Mouse (Mus musculus): Measurements from ENCODE around the gene 7530416G11Rik. TPM values are rescaled to one million over a fixed set of nuclear protein-coding genes. Genes with fewer than 3 reads are reported as not detected.
A peak's percentile ranks its signal among the peaks of the same experiment; 100 is the strongest.

7530416G11Rik gene
- total RNA-seq, 2 experiments from 2014 or later, result not detected

DNA sequence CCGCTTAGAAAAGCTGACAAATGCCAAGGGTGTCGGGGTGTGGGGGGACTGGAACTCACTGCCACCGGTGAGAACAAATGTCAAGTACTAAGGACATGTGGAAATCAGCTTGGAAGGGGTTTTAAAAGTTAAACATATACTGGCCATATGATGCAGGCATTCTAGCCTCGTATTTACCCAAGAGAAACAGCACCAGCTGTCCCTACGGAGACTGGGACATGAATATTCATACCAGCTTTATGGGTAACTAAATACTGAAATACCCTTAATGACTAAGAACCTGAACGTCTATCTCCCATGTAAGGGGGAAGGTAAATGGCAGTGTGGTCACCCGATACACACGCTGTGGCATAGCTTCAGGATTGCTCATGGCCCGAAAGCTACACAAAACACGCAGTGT, 14.1 kb downstream of the 7530416G11Rik start:
- intact Hi-C loops (cut with DNase I), result no loop called here
- no peak for DNase-seq (ENCODE audit: low spot score in 2 of 2)

- intact Hi-C loops (cut with DNase I), result no loop called here
These were observed 22.4 kb downstream of the 7530416G11Rik start for GRCm38 (mm10) chr15:85480630-85481029.

DNA sequence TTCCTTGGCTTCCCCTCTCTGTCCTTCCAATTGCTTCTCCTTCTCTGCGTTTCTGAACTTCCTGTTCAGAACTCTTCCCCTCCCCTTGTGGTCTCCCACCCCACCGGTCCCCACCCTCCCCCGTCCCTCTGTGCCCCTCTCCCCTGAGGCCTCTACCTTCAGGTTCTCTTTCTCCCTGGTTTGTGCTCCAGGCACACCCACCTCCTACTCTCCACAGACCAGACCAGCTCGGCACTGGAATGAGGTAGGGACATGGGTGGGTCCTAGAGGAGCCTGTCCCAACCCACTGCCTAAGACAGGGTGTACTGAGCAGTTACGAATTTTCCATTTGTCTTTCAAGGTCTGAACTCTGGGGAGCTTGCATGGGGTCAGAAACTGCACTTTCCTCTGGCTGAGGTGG, 23.1 kb downstream of the 7530416G11Rik start:
- intact Hi-C loops (cut with DNase I), result loop anchor here (5.0 kb wide), 1 partner anchor 102 kb away; the partner anchor contains the start of gene Wnt7b
- no peak for DNase-seq (ENCODE audit: low spot score in 2 of 2)

More at GRCm38 (mm10) chr15:85480630-85481029, 22.4 kb downstream of the 7530416G11Rik start:
- DNase-seq (ENCODE audit: low spot score in 2 of 2), result no peak

DNA sequence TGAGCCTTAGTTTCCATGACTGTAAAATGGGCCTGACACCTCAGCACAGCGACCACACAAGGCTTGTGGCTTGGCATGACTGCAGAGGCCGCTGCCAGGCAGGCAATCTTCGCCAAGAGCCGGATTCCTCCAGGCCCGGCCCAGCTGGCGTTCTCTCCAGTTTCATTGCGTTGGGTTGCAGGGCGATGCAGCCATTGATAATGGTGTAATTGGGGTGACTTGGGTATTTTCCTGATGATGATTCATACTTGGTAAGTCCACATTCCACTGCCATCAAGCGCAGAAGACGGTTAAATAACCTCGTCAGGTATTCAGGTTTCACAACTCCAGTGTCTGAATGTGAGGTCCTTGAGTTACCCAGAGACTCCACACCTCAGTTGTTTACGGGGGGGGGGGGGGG, 23.7 kb downstream of the 7530416G11Rik start:
- no peak for DNase-seq (ENCODE audit: low spot score in 2 of 2)
- intact Hi-C loops (cut with DNase I), result loop anchor here (5.0 kb wide), 1 partner anchor 103 kb away; the partner anchor contains the start of gene Wnt7b

- intact Hi-C loops (cut with DNase I), result loop anchor here (5.0 kb wide), 1 partner anchor 105 kb away; the partner anchor contains the start of gene Wnt7b
These were observed 25.4 kb downstream of the 7530416G11Rik start for GRCm38 (mm10) chr15:85477584-85477983.

GRCm38 (mm10) chr15:85474697-85475096, 28.3 kb downstream of the 7530416G11Rik start:
- intact Hi-C loops (cut with DNase I), result loop anchor here (5.0 kb wide), 2 partner anchors 108 to 157 kb away; partner anchors contain the start of gene Wnt7b
- no peak for DNase-seq (ENCODE audit: low spot score in 2 of 2)

More at GRCm38 (mm10) chr15:85477584-85477983, 25.4 kb downstream of the 7530416G11Rik start:
- no peak for DNase-seq (ENCODE audit: low spot score in 2 of 2)

DNA sequence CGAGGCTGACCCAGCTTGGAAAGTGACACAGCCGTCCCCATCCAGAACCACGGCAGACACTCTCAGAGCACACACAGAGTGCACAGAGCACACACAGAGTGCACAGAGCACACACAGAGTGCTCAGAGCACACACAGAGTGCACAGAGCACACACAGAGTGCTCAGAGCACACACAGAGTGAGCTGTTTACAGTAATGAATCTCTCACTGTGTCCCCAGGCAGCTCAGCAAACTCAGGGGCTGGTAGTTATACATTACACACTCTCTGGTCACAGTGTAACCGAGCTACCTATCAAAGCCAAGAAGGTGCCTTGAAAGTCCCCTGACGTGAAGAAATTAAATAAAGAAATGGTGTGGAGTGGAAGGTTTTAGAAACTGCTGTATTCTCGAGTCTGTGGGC, 33.6 kb downstream of the 7530416G11Rik start:
- intact Hi-C loops (cut with DNase I), result no loop called here
- DNase-seq (ENCODE audit: low spot score in 2 of 2), result no peak

- intact Hi-C loops (cut with DNase I), result no loop called here
- no peak for DNase-seq (ENCODE audit: low spot score in 2 of 2)
These were observed 36.5 kb downstream of the 7530416G11Rik start for GRCm38 (mm10) chr15:85466456-85467067.

- DNase-seq (ENCODE audit: low spot score in 2 of 2), result no peak
- intact Hi-C loops (cut with DNase I), result no loop called here
These were observed 38.0 kb downstream of the 7530416G11Rik start for GRCm38 (mm10) chr15:85464823-85465565.

DNA sequence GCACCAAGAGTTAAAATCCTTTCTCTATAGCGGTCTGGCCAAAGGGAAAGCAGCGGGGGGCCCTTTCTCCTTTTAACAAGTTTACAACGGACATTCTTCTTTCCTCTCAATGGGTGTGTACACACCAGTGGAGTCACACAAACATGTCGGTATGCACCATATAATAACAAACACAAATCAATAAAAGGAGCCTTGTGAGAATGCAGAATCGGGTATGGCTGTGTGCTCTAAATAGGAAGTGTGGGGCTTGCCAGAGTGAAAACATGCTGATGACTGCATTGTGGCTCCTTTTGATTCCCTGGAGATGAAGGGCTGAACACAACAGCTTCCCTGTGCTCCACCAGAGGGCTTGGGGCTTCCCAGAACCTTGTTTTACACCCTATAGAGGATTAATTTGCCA, 38.8 kb downstream of the 7530416G11Rik start:
- intact Hi-C loops (cut with DNase I), result no loop called here
- no peak for DNase-seq (ENCODE audit: low spot score in 2 of 2)

GRCm38 (mm10) chr15:85463027-85463790, 39.8 kb downstream of the 7530416G11Rik start:
- intact Hi-C loops (cut with DNase I), result no loop called here
- DNase-seq (ENCODE audit: low spot score in 2 of 2), result no peak

GRCm38 (mm10) chr15:85462138-85462537, 40.9 kb downstream of the 7530416G11Rik start:
- intact Hi-C loops (cut with DNase I), result no loop called here
- DNase-seq (ENCODE audit: low spot score in 2 of 2), result peak; percentile 45 to 53

GRCm38 (mm10) chr15:85461541-85461940, 41.5 kb downstream of the 7530416G11Rik start:
- intact Hi-C loops (cut with DNase I), result no loop called here
- no peak for DNase-seq (ENCODE audit: low spot score in 2 of 2)

DNA sequence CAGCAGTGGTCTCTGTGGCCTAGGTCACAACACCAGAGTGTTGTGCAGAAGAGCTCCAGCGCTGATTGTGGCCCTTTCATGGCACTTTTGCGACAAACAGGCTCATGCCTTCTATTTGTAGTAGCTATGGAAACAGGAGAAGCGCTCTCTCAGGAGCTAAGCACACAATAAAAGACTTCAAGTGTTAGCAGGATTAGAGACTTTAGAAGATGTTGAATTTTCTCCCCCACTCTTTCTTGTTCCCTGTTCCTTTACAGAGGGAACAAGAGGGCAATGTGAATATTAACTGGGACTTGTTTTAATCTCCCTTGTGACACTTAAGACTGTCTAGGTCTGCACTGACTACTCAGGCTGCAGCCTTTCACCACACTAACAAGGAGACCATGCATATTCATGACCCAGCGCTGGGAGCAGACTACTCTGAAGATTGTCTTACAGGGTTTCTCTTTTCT, 44.4 kb downstream of the 7530416G11Rik start:
- intact Hi-C loops (cut with DNase I), result no loop called here
- DNase-seq (ENCODE audit: low spot score in 2 of 2), result no peak

DNA sequence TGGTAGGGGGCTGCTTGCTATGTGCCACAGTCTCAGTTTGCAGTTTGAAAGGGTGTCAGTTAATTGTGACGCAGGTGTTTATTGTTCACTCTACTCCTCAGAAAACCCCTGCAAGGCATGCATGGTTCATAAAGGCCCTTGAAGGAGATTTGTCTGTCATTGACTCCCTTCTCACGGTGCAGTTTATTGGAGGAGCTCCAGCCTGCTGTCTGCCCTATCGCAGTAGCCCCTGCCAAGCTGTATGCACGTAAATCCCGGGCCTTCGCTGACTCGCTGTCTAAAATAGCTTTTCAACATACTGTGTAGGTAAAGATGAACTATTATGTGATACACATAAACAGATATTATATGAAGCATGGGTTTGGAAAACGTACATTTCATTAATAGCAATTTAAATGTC, 45.2 kb downstream of the 7530416G11Rik start:
- no peak for DNase-seq (ENCODE audit: low spot score in 2 of 2)
- intact Hi-C loops (cut with DNase I), result no loop called here

- no peak for DNase-seq (ENCODE audit: low spot score in 2 of 2)
- intact Hi-C loops (cut with DNase I), result no loop called here
These were observed 46.1 kb downstream of the 7530416G11Rik start for GRCm38 (mm10) chr15:85456891-85457290.

- DNase-seq (ENCODE audit: low spot score in 2 of 2), result no peak
- intact Hi-C loops (cut with DNase I), result no loop called here
These were observed 56.4 kb downstream of the 7530416G11Rik start for GRCm38 (mm10) chr15:85446652-85447051.
